25 mouse cellular contexts compared by ENCODE assay signal in genomic region chr8:53192519-53192918, GRCm38 (mm10).
DNase-seq lines count a peak whose midpoint lies in the region; ATAC-seq and TF ChIP-seq lines count a peak whose summit lies in the region.
"Had no signal": no experiment of that assay in that cellular context is flagged by ENCODE, and none has a peak within 500 bp of the region (broad histone marks: within the 10 kb centered on the region; RNA-seq: fewer than 3 reads in every experiment).

No protein-coding gene starts in this region.

- no peak for ATAC-seq in forebrain, embryonic 14.5 days
- ATAC-seq in forebrain, embryonic 11.5 days (replicated peaks; ENCODE audit: low FRiP score) = no peak
- ATAC-seq: CD4-positive, CD25-positive, alpha-beta regulatory T cell, adult 4 months; intestine, embryonic 15.5 days had no signal

- no peak overlapping the region for H3K4me3 ChIP-seq in forebrain, embryonic 14.5 days (ENCODE audit: low read depth, low read length)
- H3K4me3 ChIP-seq in forebrain, embryonic 11.5 days (ENCODE audit: low read depth, low read length) = no peak overlapping the region
- H3K4me3 ChIP-seq in layer of hippocampus, adult 2 months = no peak overlapping the region
- H3K4me3 ChIP-seq: forebrain, embryonic 12.5 days; heart, adult 2 months; heart, embryonic 10.5 days; heart, embryonic 13.5 days; hindbrain, embryonic 15.5 days; intestine, embryonic 15.5 days had no signal

- no peak for TF ChIP-seq CTCF in layer of hippocampus, adult 2 months (conservative IDR thresholded peaks at IDR 0.05)

- WGBS in forebrain, embryonic 14.5 days = 37% methylated on average over 1 of the region's 1 CpGs
- 61% methylated on average over 1 of the region's 1 CpGs for WGBS in forebrain, embryonic 11.5 days

- H3K4me2 ChIP-seq in forebrain, embryonic 14.5 days (ENCODE audit: low read length) = no peak overlapping the region
- no peak overlapping the region for H3K4me2 ChIP-seq in forebrain, embryonic 11.5 days (ENCODE audit: low read depth, low read length, severe bottlenecking)
- H3K4me2 ChIP-seq: forebrain, embryonic 12.5 days; heart, embryonic 13.5 days; hindbrain, embryonic 15.5 days; intestine, embryonic 15.5 days had no signal

- DNase-seq in forebrain, embryonic 14.5 days (ENCODE audit: low spot score) = peak; percentile 57
- no peak for DNase-seq in forebrain, embryonic 11.5 days (ENCODE audit: low spot score)
- DNase-seq in layer of hippocampus, adult 9-10 months (ENCODE audit: low spot score) = peak; percentile 2
- no peak for DNase-seq in layer of hippocampus, adult 2 months (ENCODE audit: low spot score in 2 of 2)
- peak; percentile 3 for DNase-seq in right cerebral cortex, adult 2 months (ENCODE audit: low spot score in 2 of 2)
- no peak for DNase-seq in right cerebral cortex, adult 18-20 months
- DNase-seq in telencephalon, adult 2 months (ENCODE audit: low read depth, low spot score) = peak; percentile 18
- DNase-seq in spleen, adult 18-20 months = no peak
- DNase-seq: adrenal gland, adult 2 months; adrenal gland, postnatal 14 days; cerebellum, adult 18-20 months; cerebellum, adult 9-11 months; cerebellum, postnatal 36 days; embryo, embryonic 11 days; gastrocnemius, postnatal 10 days; gastrocnemius, postnatal 36 days; heart, adult 2 months; heart, postnatal 14 days; heart, postnatal 4 days had no signal

- no peak overlapping the region for H3K9ac ChIP-seq in forebrain, embryonic 14.5 days (ENCODE audit: low read length)
- H3K9ac ChIP-seq in forebrain, embryonic 11.5 days (ENCODE audit: low read length) = no peak overlapping the region
- H3K9ac ChIP-seq: forebrain, embryonic 12.5 days; heart, embryonic 13.5 days; hindbrain, embryonic 15.5 days; intestine, embryonic 15.5 days had no signal

- H3K4me1 ChIP-seq in forebrain, embryonic 14.5 days (ENCODE audit: control insufficient read depth, insufficient read depth, low read length) = no peaks in the 10 kb centered on the region
- no peaks in the 10 kb centered on the region for H3K4me1 ChIP-seq in forebrain, embryonic 11.5 days (replicated peaks; ENCODE audit: control insufficient read depth, insufficient read depth, low read length)
- H3K4me1 ChIP-seq: forebrain, embryonic 12.5 days; heart, embryonic 10.5 days; heart, embryonic 13.5 days; hindbrain, embryonic 15.5 days; intestine, embryonic 15.5 days had no signal

- no peak overlapping the region for H3K27ac ChIP-seq in forebrain, embryonic 14.5 days (ENCODE audit: low read depth, low read length)
- no peak overlapping the region for H3K27ac ChIP-seq in forebrain, embryonic 11.5 days (ENCODE audit: low read depth, low read length)
- no peak overlapping the region for H3K27ac ChIP-seq in layer of hippocampus, adult 2 months
- H3K27ac ChIP-seq: forebrain, embryonic 12.5 days; heart, adult 2 months; heart, embryonic 10.5 days; heart, embryonic 13.5 days; hindbrain, embryonic 15.5 days; intestine, embryonic 15.5 days had no signal

- H3K9me3 ChIP-seq in forebrain, embryonic 14.5 days (replicated peaks; ENCODE audit: control insufficient read depth, low read length) = no peaks in the 10 kb centered on the region
- no peaks in the 10 kb centered on the region for H3K9me3 ChIP-seq in forebrain, embryonic 11.5 days (ENCODE audit: control insufficient read depth, low read length)
- H3K9me3 ChIP-seq: forebrain, embryonic 12.5 days; heart, embryonic 10.5 days; heart, embryonic 13.5 days; hindbrain, embryonic 15.5 days; intestine, embryonic 15.5 days had no signal

- no peaks in the 10 kb centered on the region for H3K36me3 ChIP-seq in forebrain, embryonic 14.5 days (ENCODE audit: control insufficient read depth, insufficient read depth, low read length)
- no peaks in the 10 kb centered on the region for H3K36me3 ChIP-seq in forebrain, embryonic 11.5 days (ENCODE audit: control insufficient read depth, insufficient read depth, low read length)
- H3K36me3 ChIP-seq: forebrain, embryonic 12.5 days; heart, embryonic 10.5 days; heart, embryonic 13.5 days; hindbrain, embryonic 15.5 days; intestine, embryonic 15.5 days had no signal

- H3K27me3 ChIP-seq in forebrain, embryonic 14.5 days (replicated peaks; ENCODE audit: control insufficient read depth, insufficient read depth, low read length) = no peaks in the 10 kb centered on the region
- H3K27me3 ChIP-seq in forebrain, embryonic 11.5 days (ENCODE audit: control insufficient read depth, insufficient read depth, low read length) = no peaks in the 10 kb centered on the region
- H3K27me3 ChIP-seq: forebrain, embryonic 12.5 days; heart, embryonic 13.5 days; hindbrain, embryonic 15.5 days; intestine, embryonic 15.5 days had no signal

Comparison
In these comparisons a context has a peak if more than half of its experiments do, and no peak if none do; other contexts are left out.
1. DNase-seq: peak in forebrain, embryonic 14.5 days (single experiment), layer of hippocampus, adult 9-10 months (single experiment), right cerebral cortex, adult 2 months (2 of 2) and telencephalon, adult 2 months (single experiment); none in forebrain, embryonic 11.5 days (single experiment), layer of hippocampus, adult 2 months (0 of 2), right cerebral cortex, adult 18-20 months (single experiment) and spleen, adult 18-20 months (0 of 2).